Mouse (Mus musculus) kidney, postnatal 36 days (tissue): ENCODE measurements around the gene Mrpl9.

ENCODE experiments used
- DNase-seq, 2 experiments: peaks; one replicate each; pipeline ENCODE4 v3.0.0; 2021 to 2022; ENCODE audit warnings: mixed read lengths in 2 of 2

Gene Mrpl9

GRCm38 (mm10) chr3:94465632-94466430 is 22.7 kb downstream of the Mrpl9 start:
- no peak for DNase-seq

- DNase-seq, result no peak
Observed at GRCm38 (mm10) chr3:94468931-94469330, 25.8 kb downstream of the Mrpl9 start.

GRCm38 (mm10) chr3:94472447-94473114 is 29.5 kb downstream of the Mrpl9 start:
- DNase-seq, result peak; percentile 32 to 52

GRCm38 (mm10) chr3:94473115-94473505 is 30.0 kb downstream of the Mrpl9 start:
- DNase-seq, result no peak

- DNase-seq, result no peak
Observed at GRCm38 (mm10) chr3:94473567-94474232, 30.6 kb downstream of the Mrpl9 start.

- peak; percentile 38 to 54 for DNase-seq
Observed at GRCm38 (mm10) chr3:94476301-94477035, 33.4 kb downstream of the Mrpl9 start.

GRCm38 (mm10) chr3:94477444-94477843 is 34.3 kb downstream of the Mrpl9 start:
- no peak for DNase-seq

- peak in 1 of 2 experiments; percentile 20 for DNase-seq
Observed at GRCm38 (mm10) chr3:94477981-94478422, 34.9 kb downstream of the Mrpl9 start, which contains the start of gene Celf3. TSS of gene Celf3 (plus strand) at chr3:94478295.

- no peak for DNase-seq
Observed at GRCm38 (mm10) chr3:94478591-94479169, 35.6 kb downstream of the Mrpl9 start.

- DNase-seq, result peak in 1 of 2 experiments; percentile 39
Observed at GRCm38 (mm10) chr3:94479564-94479963, 36.4 kb downstream of the Mrpl9 start.

GRCm38 (mm10) chr3:94480291-94480884 is 37.3 kb downstream of the Mrpl9 start, which contains the start of gene Riiad1:
TSS of gene Riiad1 (minus strand) at chr3:94480341.
- DNase-seq, result no peak

- DNase-seq, result no peak
Observed at GRCm38 (mm10) chr3:94481429-94481828, 38.3 kb downstream of the Mrpl9 start.

GRCm38 (mm10) chr3:94482764-94483385 is 39.8 kb downstream of the Mrpl9 start:
- DNase-seq, result no peak

- DNase-seq, result peak in 1 of 2 experiments; percentile 22
Observed at GRCm38 (mm10) chr3:94483790-94484439, 40.8 kb downstream of the Mrpl9 start.

GRCm38 (mm10) chr3:94485922-94486321 is 42.8 kb downstream of the Mrpl9 start:
- no peak for DNase-seq

- DNase-seq, result no peak
Observed at GRCm38 (mm10) chr3:94487581-94487980, 44.5 kb downstream of the Mrpl9 start.

- no peak for DNase-seq
Observed at GRCm38 (mm10) chr3:94497162-94497561, 54.0 kb downstream of the Mrpl9 start.
